Mouse (Mus musculus): ENCODE data around the gene Zfp3. TPM values are rescaled to one million over a fixed set of nuclear protein-coding genes. Genes with fewer than 3 reads are reported as not detected.

Gene Zfp3
- total and polyA plus RNA-seq, 3 experiments = 2.8 to 12.8 (median 5.6) TPM

- H3K27me3 ChIP-seq (ENCODE audit: insufficient read depth, low read length) = peaks cover 45% of the 10 kb centered on the region
- no peaks in the 10 kb centered on the region for H3K9me3 ChIP-seq (replicated peaks)
- no peak for TF ChIP-seq TAL1 (conservative IDR thresholded peaks at IDR 0.05; ENCODE audit: low read depth, low read length)
- no peak for TF ChIP-seq GATA1 (IDR thresholded peaks at IDR 0.05; ENCODE audit: borderline replicate concordance, low read length)
- no peak for TF ChIP-seq CTCF (IDR thresholded peaks at IDR 0.05; ENCODE audit: low read depth, low read length)
- TF ChIP-seq POLR2AphosphoS5 (IDR thresholded peaks at IDR 0.05; ENCODE audit: insufficient replicate concordance, low read depth, low read length) = no peak
- TF ChIP-seq GATA2 (IDR thresholded peaks at IDR 0.05; ENCODE audit: borderline replicate concordance, low read depth, low read length) = no peak
- DNase-seq (ENCODE audit: low spot score) = no peak
- no peak within 1 kb of the TSS for H3K4me3 ChIP-seq (ENCODE audit: low read depth, low read length)
- ATAC-seq (ENCODE audit: extremely low read depth, insufficient number of reproducible peaks, low FRiP score, poor library complexity, severe bottlenecking) = no peak
- H3K4me1 ChIP-seq (ENCODE audit: insufficient read depth, low read depth, low read length) = peaks cover 18% of the 10 kb centered on the region
- no peaks in the 10 kb centered on the region for H3K36me3 ChIP-seq (replicated peaks)
These were observed 48.4 kb downstream of the Zfp3 start, which contains the start of gene Scimp for GRCm38 (mm10) chr11:70812365-70812764. Scimp (minus strand) TSS chr11:70812586.

- H3K4me1 ChIP-seq (ENCODE audit: insufficient read depth, low read depth, low read length) = peaks cover 18% of the 10 kb centered on the region
- H3K4me3 ChIP-seq (ENCODE audit: low read depth, low read length) = no peak overlapping the region
- no peak for DNase-seq (ENCODE audit: low spot score)
- peaks cover 33% of the 10 kb centered on the region for H3K27me3 ChIP-seq (ENCODE audit: insufficient read depth, low read length)
- no peak for ATAC-seq (ENCODE audit: extremely low read depth, insufficient number of reproducible peaks, low FRiP score, poor library complexity, severe bottlenecking)
- no peaks in the 10 kb centered on the region for H3K36me3 ChIP-seq (replicated peaks)
- H3K9me3 ChIP-seq (replicated peaks) = no peaks in the 10 kb centered on the region
- TF ChIP-seq GATA1 (IDR thresholded peaks at IDR 0.05; ENCODE audit: borderline replicate concordance, low read length) (no peak), CTCF (IDR thresholded peaks at IDR 0.05; ENCODE audit: low read depth, low read length) (no peak), TAL1 (conservative IDR thresholded peaks at IDR 0.05; ENCODE audit: low read depth, low read length) (no peak), GATA2 (IDR thresholded peaks at IDR 0.05; ENCODE audit: borderline replicate concordance, low read depth, low read length) (no peak), POLR2AphosphoS5 (IDR thresholded peaks at IDR 0.05; ENCODE audit: insufficient replicate concordance, low read depth, low read length) (no peak)
These were observed 51.1 kb downstream of the Zfp3 start for GRCm38 (mm10) chr11:70815071-70815470.

- no peaks in the 10 kb centered on the region for H3K9me3 ChIP-seq (replicated peaks)
- no peak for TF ChIP-seq POLR2AphosphoS5 (IDR thresholded peaks at IDR 0.05; ENCODE audit: insufficient replicate concordance, low read depth, low read length)
- peak; percentile 86 for TF ChIP-seq CTCF (IDR thresholded peaks at IDR 0.05; ENCODE audit: low read depth, low read length)
These were observed 51.6 kb downstream of the Zfp3 start for GRCm38 (mm10) chr11:70815498-70816078.

GRCm38 (mm10) chr11:70816770-70817169 lies 52.8 kb downstream of the Zfp3 start:
- DNase-seq (ENCODE audit: low spot score) = no peak
- Histone ChIP-seq H3K4me1 (ENCODE audit: insufficient read depth, low read depth, low read length) (peaks cover 19% of the 10 kb centered on the region), H3K36me3 (replicated peaks) (no peaks in the 10 kb centered on the region), H3K27me3 (ENCODE audit: insufficient read depth, low read length) (peaks cover 26% of the 10 kb centered on the region), H3K4me3 (ENCODE audit: low read depth, low read length) (no peak overlapping the region), H3K9me3 (replicated peaks) (no peaks in the 10 kb centered on the region)
- ATAC-seq (ENCODE audit: extremely low read depth, insufficient number of reproducible peaks, low FRiP score, poor library complexity, severe bottlenecking) = no peak
- TF ChIP-seq GATA2 (IDR thresholded peaks at IDR 0.05; ENCODE audit: borderline replicate concordance, low read depth, low read length) (no peak), POLR2AphosphoS5 (IDR thresholded peaks at IDR 0.05; ENCODE audit: insufficient replicate concordance, low read depth, low read length) (no peak), TAL1 (conservative IDR thresholded peaks at IDR 0.05; ENCODE audit: low read depth, low read length) (no peak), GATA1 (IDR thresholded peaks at IDR 0.05; ENCODE audit: borderline replicate concordance, low read length) (no peak), CTCF (IDR thresholded peaks at IDR 0.05; ENCODE audit: low read depth, low read length) (no peak)

More at GRCm38 (mm10) chr11:70815498-70816078, 51.6 kb downstream of the Zfp3 start:
- Histone ChIP-seq H3K4me3 (ENCODE audit: low read depth, low read length) (no peak overlapping the region), H3K4me1 (ENCODE audit: insufficient read depth, low read depth, low read length) (peaks cover 18% of the 10 kb centered on the region), H3K36me3 (replicated peaks) (no peaks in the 10 kb centered on the region), H3K27me3 (ENCODE audit: insufficient read depth, low read length) (peaks cover 33% of the 10 kb centered on the region)
- DNase-seq (ENCODE audit: low spot score) = peak; percentile 27
- peak; percentile 15; the same call in 1 of the 2 replicates for ATAC-seq (ENCODE audit: extremely low read depth, insufficient number of reproducible peaks, low FRiP score, poor library complexity, severe bottlenecking)

GRCm38 (mm10) chr11:70820120-70820519 lies 56.1 kb downstream of the Zfp3 start:
- Histone ChIP-seq H3K36me3 (replicated peaks) (no peaks in the 10 kb centered on the region), H3K4me3 (ENCODE audit: low read depth, low read length) (no peak overlapping the region), H3K4me1 (ENCODE audit: insufficient read depth, low read depth, low read length) (peaks cover 10% of the 10 kb centered on the region), H3K9me3 (replicated peaks) (no peaks in the 10 kb centered on the region), H3K27me3 (ENCODE audit: insufficient read depth, low read length) (peaks cover 32% of the 10 kb centered on the region)
- ATAC-seq (ENCODE audit: extremely low read depth, insufficient number of reproducible peaks, low FRiP score, poor library complexity, severe bottlenecking) (no peak), DNase-seq (ENCODE audit: low spot score) (no peak)
- no peak for TF ChIP-seq GATA1 (IDR thresholded peaks at IDR 0.05; ENCODE audit: borderline replicate concordance, low read length)
- no peak for TF ChIP-seq GATA2 (IDR thresholded peaks at IDR 0.05; ENCODE audit: borderline replicate concordance, low read depth, low read length)
- no peak for TF ChIP-seq TAL1 (conservative IDR thresholded peaks at IDR 0.05; ENCODE audit: low read depth, low read length)
- TF ChIP-seq POLR2AphosphoS5 (IDR thresholded peaks at IDR 0.05; ENCODE audit: insufficient replicate concordance, low read depth, low read length) = no peak
- no peak for TF ChIP-seq CTCF (IDR thresholded peaks at IDR 0.05; ENCODE audit: low read depth, low read length)

- no peaks in the 10 kb centered on the region for H3K9me3 ChIP-seq (replicated peaks)
- no peak for ATAC-seq (ENCODE audit: extremely low read depth, insufficient number of reproducible peaks, low FRiP score, poor library complexity, severe bottlenecking)
- TF ChIP-seq GATA1 (IDR thresholded peaks at IDR 0.05; ENCODE audit: borderline replicate concordance, low read length) = no peak
- no peak for TF ChIP-seq TAL1 (conservative IDR thresholded peaks at IDR 0.05; ENCODE audit: low read depth, low read length)
- TF ChIP-seq POLR2AphosphoS5 (IDR thresholded peaks at IDR 0.05; ENCODE audit: insufficient replicate concordance, low read depth, low read length) = no peak
- TF ChIP-seq GATA2 (IDR thresholded peaks at IDR 0.05; ENCODE audit: borderline replicate concordance, low read depth, low read length) = no peak
- no peak for TF ChIP-seq CTCF (IDR thresholded peaks at IDR 0.05; ENCODE audit: low read depth, low read length)
These were observed 58.0 kb downstream of the Zfp3 start for GRCm38 (mm10) chr11:70821728-70822591.

More at GRCm38 (mm10) chr11:70821728-70822591, 58.0 kb downstream of the Zfp3 start:
- Histone ChIP-seq H3K27me3 (ENCODE audit: insufficient read depth, low read length) (peaks cover 24% of the 10 kb centered on the region), H3K4me1 (ENCODE audit: insufficient read depth, low read depth, low read length) (peaks cover 7% of the 10 kb centered on the region; the same call in 1 of the 2 replicates), H3K4me3 (ENCODE audit: low read depth, low read length) (no peak overlapping the region), H3K36me3 (replicated peaks) (no peaks in the 10 kb centered on the region)
- no peak for DNase-seq (ENCODE audit: low spot score)

Other genes starting within 250 kb of the Zfp3 start
Only the 20 nearest of the 23 such genes appear.
- gene Psmb6, start 238.8 kb upstream of the Zfp3 start, total RNA-seq (2014; fragmentation: Nextera tagmentation) = 114 and 116 TPM in 2 replicates
- gene Psmb6, start 238.8 kb upstream of the Zfp3 start, total RNA-seq (2017) = 212 and 295 TPM in 2 replicates
- 153 and 181 TPM in 2 replicates for gene Psmb6, start 238.8 kb upstream of the Zfp3 start, polyA plus RNA-seq (2012)
- gene Gm40193, start 231.3 kb upstream of the Zfp3 start, total RNA-seq (2014; fragmentation: Nextera tagmentation) = not detected in 2 replicates
- gene Gm40193, start 231.3 kb upstream of the Zfp3 start, total RNA-seq (2017) = not detected in 2 replicates
- gene Gm40193, start 231.3 kb upstream of the Zfp3 start, polyA plus RNA-seq (2012) = not detected in 2 replicates
- not detected in 2 replicates for gene Pld2, start 224.1 kb upstream of the Zfp3 start, total RNA-seq (2014; fragmentation: Nextera tagmentation)
- 0.05 and 0.06 TPM in 2 replicates for gene Pld2, start 224.1 kb upstream of the Zfp3 start, total RNA-seq (2017)
- gene Pld2, start 224.1 kb upstream of the Zfp3 start, polyA plus RNA-seq (2012) = not detected in 2 replicates
- gene Mink1, start 201.3 kb upstream of the Zfp3 start, total RNA-seq (2014; fragmentation: Nextera tagmentation) = 37.3 and 38.1 TPM in 2 replicates
- 8.8 and 14.3 TPM in 2 replicates for gene Mink1, start 201.3 kb upstream of the Zfp3 start, total RNA-seq (2017)
- gene Mink1, start 201.3 kb upstream of the Zfp3 start, polyA plus RNA-seq (2012) = 89.8 and 94.4 TPM in 2 replicates
- not detected in 2 replicates for gene 4930544D05Rik, start 148.4 kb upstream of the Zfp3 start, total RNA-seq (2014; fragmentation: Nextera tagmentation)
- gene 4930544D05Rik, start 148.4 kb upstream of the Zfp3 start, total RNA-seq (2017) = not detected in 2 replicates
- not detected in 2 replicates for gene 4930544D05Rik, start 148.4 kb upstream of the Zfp3 start, polyA plus RNA-seq (2012)
- not detected in 2 replicates for gene Chrne, start 145.0 kb upstream of the Zfp3 start, total RNA-seq (2014; fragmentation: Nextera tagmentation)
- gene Chrne, start 145.0 kb upstream of the Zfp3 start, total RNA-seq (2017) = not detected in 2 replicates
- not detected in 2 replicates for gene Chrne, start 145.0 kb upstream of the Zfp3 start, polyA plus RNA-seq (2012)
- 1.1 and 3.1 TPM in 2 replicates for gene Gp1ba, start 125.1 kb upstream of the Zfp3 start, total RNA-seq (2014; fragmentation: Nextera tagmentation)
- 2.8 and 3.4 TPM in 2 replicates for gene Gp1ba, start 125.1 kb upstream of the Zfp3 start, total RNA-seq (2017)
- gene Gp1ba, start 125.1 kb upstream of the Zfp3 start, polyA plus RNA-seq (2012) = 9.0 TPM in 2 replicates
- 63.7 and 115 TPM in 2 replicates for gene Rnf167, start 117.0 kb upstream of the Zfp3 start, total RNA-seq (2014; fragmentation: Nextera tagmentation)
- gene Rnf167, start 117.0 kb upstream of the Zfp3 start, total RNA-seq (2017) = 62.3 and 64.1 TPM in 2 replicates
- 62.6 and 81.3 TPM in 2 replicates for gene Rnf167, start 117.0 kb upstream of the Zfp3 start, polyA plus RNA-seq (2012)
- gene Slc25a11, start 116.7 kb upstream of the Zfp3 start, total RNA-seq (2014; fragmentation: Nextera tagmentation) = 42.8 and 72.7 TPM in 2 replicates
- 125 and 144 TPM in 2 replicates for gene Slc25a11, start 116.7 kb upstream of the Zfp3 start, total RNA-seq (2017)
- gene Slc25a11, start 116.7 kb upstream of the Zfp3 start, polyA plus RNA-seq (2012) = 50.6 and 59.2 TPM in 2 replicates
- gene Pfn1, start 109.6 kb upstream of the Zfp3 start, total RNA-seq (2014; fragmentation: Nextera tagmentation) = 804 and 991 TPM in 2 replicates
- 724 and 774 TPM in 2 replicates for gene Pfn1, start 109.6 kb upstream of the Zfp3 start, total RNA-seq (2017)
- gene Pfn1, start 109.6 kb upstream of the Zfp3 start, polyA plus RNA-seq (2012) = 3,649 and 4,709 TPM in 2 replicates
- 19.0 and 25.3 TPM in 2 replicates for gene Eno3, start 107.0 kb upstream of the Zfp3 start, total RNA-seq (2014; fragmentation: Nextera tagmentation)
- 21.9 and 24.5 TPM in 2 replicates for gene Eno3, start 107.0 kb upstream of the Zfp3 start, total RNA-seq (2017)
- 3.1 and 5.7 TPM in 2 replicates for gene Eno3, start 107.0 kb upstream of the Zfp3 start, polyA plus RNA-seq (2012)
- gene Spag7, start 94.8 kb upstream of the Zfp3 start, total RNA-seq (2014; fragmentation: Nextera tagmentation) = 64.2 and 66.9 TPM in 2 replicates
- 64.6 and 81.5 TPM in 2 replicates for gene Spag7, start 94.8 kb upstream of the Zfp3 start, total RNA-seq (2017)
- gene Spag7, start 94.8 kb upstream of the Zfp3 start, polyA plus RNA-seq (2012) = 152 and 196 TPM in 2 replicates
- 21.1 and 25.4 TPM in 2 replicates for gene Camta2, start 76.1 kb upstream of the Zfp3 start, total RNA-seq (2014; fragmentation: Nextera tagmentation)
- 3.5 and 5.3 TPM in 2 replicates for gene Camta2, start 76.1 kb upstream of the Zfp3 start, total RNA-seq (2017)
- 14.7 and 21.2 TPM in 2 replicates for gene Camta2, start 76.1 kb upstream of the Zfp3 start, polyA plus RNA-seq (2012)
- 3.7 and 5.2 TPM in 2 replicates for gene Inca1, start 64.1 kb upstream of the Zfp3 start, total RNA-seq (2014; fragmentation: Nextera tagmentation)
- 0.93 and 1.2 TPM in 2 replicates for gene Inca1, start 64.1 kb upstream of the Zfp3 start, total RNA-seq (2017)
- gene Inca1, start 64.1 kb upstream of the Zfp3 start, polyA plus RNA-seq (2012) = 0.24 and 0.36 TPM in 2 replicates
- 11.6 and 11.7 TPM in 2 replicates for gene Kif1c, start 63.7 kb upstream of the Zfp3 start, total RNA-seq (2014; fragmentation: Nextera tagmentation)
- 12.3 and 13.9 TPM in 2 replicates for gene Kif1c, start 63.7 kb upstream of the Zfp3 start, total RNA-seq (2017)
- gene Kif1c, start 63.7 kb upstream of the Zfp3 start, polyA plus RNA-seq (2012) = 30.4 and 38.8 TPM in 2 replicates
- not detected in 2 replicates for gene Scimp, start 48.4 kb downstream of the Zfp3 start, total RNA-seq (2014; fragmentation: Nextera tagmentation)
- gene Scimp, start 48.4 kb downstream of the Zfp3 start, total RNA-seq (2017) = not detected in 2 replicates
- gene Scimp, start 48.4 kb downstream of the Zfp3 start, polyA plus RNA-seq (2012) = not detected in 2 replicates
- gene Rabep1, start 80.6 kb downstream of the Zfp3 start, total RNA-seq (2014; fragmentation: Nextera tagmentation) = 48.0 and 50.1 TPM in 2 replicates
- 80.6 and 111 TPM in 2 replicates for gene Rabep1, start 80.6 kb downstream of the Zfp3 start, total RNA-seq (2017)
- 18.1 and 22.9 TPM in 2 replicates for gene Rabep1, start 80.6 kb downstream of the Zfp3 start, polyA plus RNA-seq (2012)
- gene Nup88, start 205.8 kb downstream of the Zfp3 start, total RNA-seq (2014; fragmentation: Nextera tagmentation) = 154 and 178 TPM in 2 replicates
- 145 and 193 TPM in 2 replicates for gene Nup88, start 205.8 kb downstream of the Zfp3 start, total RNA-seq (2017)
- 81.1 and 103 TPM in 2 replicates for gene Nup88, start 205.8 kb downstream of the Zfp3 start, polyA plus RNA-seq (2012)
- 30.9 and 45.8 TPM in 2 replicates for gene Rpain, start 206.0 kb downstream of the Zfp3 start, total RNA-seq (2014; fragmentation: Nextera tagmentation)
- gene Rpain, start 206.0 kb downstream of the Zfp3 start, total RNA-seq (2017) = 73.4 and 94.2 TPM in 2 replicates
- 5.8 and 14.9 TPM in 2 replicates for gene Rpain, start 206.0 kb downstream of the Zfp3 start, polyA plus RNA-seq (2012)
- 271 and 277 TPM in 2 replicates for gene C1qbp, start 218.8 kb downstream of the Zfp3 start, total RNA-seq (2014; fragmentation: Nextera tagmentation)
- gene C1qbp, start 218.8 kb downstream of the Zfp3 start, total RNA-seq (2017) = 67.7 and 75.2 TPM in 2 replicates
- 753 and 1,114 TPM in 2 replicates for gene C1qbp, start 218.8 kb downstream of the Zfp3 start, polyA plus RNA-seq (2012)